Mouse (Mus musculus) kidney, adult 8-10 months (tissue): ENCODE results near the gene Skap1.
A peak's percentile ranks its signal among the peaks of the same experiment; 100 is the strongest.

Experiments
- DNase-seq, 2 experiments: peaks; one replicate each; pipeline ENCODE4 v3.0.0; 2022

Gene Skap1

DNA sequence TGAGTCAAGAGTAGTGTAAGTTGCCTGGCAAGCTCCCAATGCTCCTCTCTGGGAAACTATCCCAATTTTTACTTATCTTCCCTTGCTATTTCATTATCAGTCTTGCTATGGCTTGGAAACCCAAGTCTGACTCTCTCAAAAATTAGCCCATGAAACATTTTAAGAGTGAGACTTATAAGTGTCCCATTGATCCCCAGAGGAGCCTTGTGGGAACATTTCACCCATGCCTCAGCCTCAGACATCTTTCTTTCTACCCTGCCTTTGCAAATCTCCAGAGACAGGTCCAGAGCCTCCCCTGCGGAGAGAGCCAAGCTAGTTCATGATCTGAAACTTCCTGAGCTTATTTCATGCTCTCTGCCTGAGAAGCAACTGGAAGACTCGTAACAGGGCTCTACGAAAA is 167.1 kb downstream of the Skap1 start:
- DNase-seq, result no peak

GRCm38 (mm10) chr11:96637927-96638326 is 173.5 kb downstream of the Skap1 start:
- DNase-seq, result no peak

DNA sequence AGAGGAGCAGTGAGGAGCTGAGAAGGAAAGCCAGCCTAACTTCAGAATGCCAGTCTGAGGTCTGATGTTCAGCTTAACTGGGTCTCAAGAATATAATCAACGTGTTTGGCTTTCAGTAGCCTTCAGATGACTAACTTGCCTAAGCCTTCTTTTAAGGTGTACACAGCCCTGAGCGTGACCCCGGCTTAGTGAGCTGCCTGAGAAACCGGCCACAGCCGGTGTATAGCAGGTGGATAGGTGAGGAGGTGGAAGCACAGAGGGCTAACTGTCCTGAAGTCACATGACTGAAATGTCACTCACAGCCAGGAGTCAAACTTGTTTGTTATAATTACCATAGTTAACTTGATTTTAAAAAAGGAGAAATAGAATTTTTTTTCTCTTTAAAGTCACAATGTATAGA is 175.4 kb downstream of the Skap1 start:
- DNase-seq, result peak in 1 of 2 experiments; percentile 42

DNA sequence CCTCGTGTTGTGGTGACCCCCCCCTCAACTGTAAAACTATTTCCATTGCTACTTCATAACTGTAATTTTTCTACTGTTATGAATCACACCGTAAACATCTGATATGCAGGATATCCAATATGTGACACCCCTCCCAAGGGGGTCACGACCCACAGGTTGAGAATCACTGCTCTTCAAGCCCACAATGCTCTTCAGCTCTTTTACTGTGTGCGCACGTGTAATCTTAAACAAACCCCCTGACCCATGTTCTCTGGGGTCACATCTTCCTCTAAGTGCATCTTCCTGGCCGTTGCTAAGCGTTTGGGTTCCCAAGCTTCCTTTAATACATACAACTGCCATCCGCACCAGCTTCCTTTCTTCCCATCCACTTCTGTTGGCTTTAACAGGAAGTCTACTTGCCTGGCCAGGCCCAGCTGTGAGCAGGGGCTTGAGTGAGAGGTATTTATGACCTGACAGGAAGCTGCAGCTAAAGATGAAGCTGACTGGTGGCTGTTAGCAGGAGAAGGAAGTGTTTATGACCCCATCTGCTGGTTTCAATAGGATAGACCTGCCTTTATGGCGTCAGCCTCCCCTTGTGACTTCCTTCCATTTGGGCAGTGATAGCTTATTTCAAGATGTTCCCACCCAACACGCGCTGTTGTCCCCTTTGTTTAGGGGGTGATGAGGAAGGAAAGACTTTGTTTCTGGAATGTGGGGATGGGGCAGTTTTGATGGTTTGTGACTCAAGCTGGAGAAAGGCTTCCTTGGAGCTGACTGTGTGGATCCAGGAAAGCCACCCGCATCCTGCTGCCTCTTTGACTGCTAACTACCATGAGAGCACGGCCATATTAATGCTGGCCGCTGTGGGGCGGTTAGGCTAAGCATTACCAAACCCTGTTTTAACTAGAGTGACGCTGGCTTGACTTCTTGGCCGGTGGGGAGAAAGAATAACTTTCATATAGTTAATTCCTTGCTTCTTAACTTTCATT is 178.1 kb downstream of the Skap1 start:
- no peak for DNase-seq

DNA sequence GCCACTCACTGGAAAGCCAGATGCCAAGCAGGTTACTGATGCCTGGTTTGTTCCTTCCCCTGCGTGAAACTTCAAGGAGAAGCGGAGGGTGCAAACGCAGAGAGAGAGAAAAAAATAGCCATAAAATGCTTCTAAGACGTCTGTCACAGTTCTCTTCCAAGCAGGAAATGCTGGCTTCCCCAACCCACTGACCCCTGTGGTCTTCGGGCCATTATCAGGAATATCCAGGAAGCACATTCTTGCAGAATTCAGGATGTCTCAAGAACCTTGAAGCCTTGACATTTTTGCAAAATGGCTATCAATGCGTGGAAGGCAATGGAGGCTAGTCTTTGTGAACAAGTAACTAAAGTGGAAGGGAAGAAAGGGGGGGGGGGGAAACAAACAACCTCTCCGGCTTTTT is 180.6 kb downstream of the Skap1 start:
- peak in 1 of 2 experiments; percentile 25 for DNase-seq

DNA sequence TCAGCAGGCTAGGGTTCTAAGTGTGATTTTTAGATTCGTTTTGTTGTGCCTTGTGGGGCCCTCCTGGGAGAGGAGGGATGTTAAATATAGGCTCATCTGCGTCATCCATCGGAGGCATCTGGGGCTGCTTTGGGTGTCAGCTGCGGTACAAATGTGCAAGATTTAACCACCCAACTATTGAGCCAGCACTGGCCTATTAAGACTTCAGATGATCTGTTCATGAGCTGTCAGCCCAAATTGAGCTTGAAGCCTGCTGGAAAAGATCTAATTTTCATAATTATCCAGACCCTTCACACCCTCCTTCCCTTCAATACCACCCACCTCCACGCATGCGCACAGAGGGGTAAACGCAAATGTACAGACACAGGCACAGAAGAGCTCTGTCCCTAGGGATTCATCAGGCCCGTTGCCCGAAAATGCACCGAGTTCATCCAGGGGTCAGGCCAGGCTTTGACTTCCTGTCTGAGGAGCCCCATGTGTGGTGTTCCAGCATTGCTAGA is 181.2 kb downstream of the Skap1 start:
- DNase-seq, result peak; percentile 53 to 60

GRCm38 (mm10) chr11:96651848-96652247 is 187.5 kb downstream of the Skap1 start:
- DNase-seq, result no peak

GRCm38 (mm10) chr11:96653867-96654266 is 189.5 kb downstream of the Skap1 start:
- DNase-seq, result no peak

GRCm38 (mm10) chr11:96658420-96658819 is 194.0 kb downstream of the Skap1 start:
- no peak for DNase-seq

DNA sequence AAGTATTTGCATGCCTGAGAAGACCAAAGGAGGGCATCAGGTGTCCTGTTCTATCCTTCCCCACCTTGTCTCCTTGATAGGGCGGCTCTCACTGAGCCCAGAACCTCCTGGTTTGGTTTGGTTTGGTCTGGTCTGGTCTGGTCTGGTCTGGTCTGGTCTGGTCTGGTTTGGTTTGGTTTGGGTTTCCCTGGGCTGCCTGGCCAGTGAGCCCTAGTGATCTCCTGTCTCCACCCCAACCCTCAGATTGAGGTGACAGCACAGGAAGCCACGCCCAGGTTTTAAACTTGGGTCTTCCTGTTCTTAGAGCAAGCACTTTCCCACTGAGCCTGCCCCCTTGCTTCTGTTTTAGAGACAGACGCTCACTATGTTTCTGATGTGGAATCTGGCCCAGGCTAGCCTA is 202.5 kb downstream of the Skap1 start:
- peak; percentile 11 to 35 for DNase-seq

GRCm38 (mm10) chr11:96668367-96668766 is 204.0 kb downstream of the Skap1 start:
- no peak for DNase-seq

GRCm38 (mm10) chr11:96673792-96674191 is 209.4 kb downstream of the Skap1 start:
- DNase-seq, result peak; percentile 50 to 58

GRCm38 (mm10) chr11:96674786-96675365 is 210.5 kb downstream of the Skap1 start:
- DNase-seq, result peak in 1 of 2 experiments; percentile 7

DNA sequence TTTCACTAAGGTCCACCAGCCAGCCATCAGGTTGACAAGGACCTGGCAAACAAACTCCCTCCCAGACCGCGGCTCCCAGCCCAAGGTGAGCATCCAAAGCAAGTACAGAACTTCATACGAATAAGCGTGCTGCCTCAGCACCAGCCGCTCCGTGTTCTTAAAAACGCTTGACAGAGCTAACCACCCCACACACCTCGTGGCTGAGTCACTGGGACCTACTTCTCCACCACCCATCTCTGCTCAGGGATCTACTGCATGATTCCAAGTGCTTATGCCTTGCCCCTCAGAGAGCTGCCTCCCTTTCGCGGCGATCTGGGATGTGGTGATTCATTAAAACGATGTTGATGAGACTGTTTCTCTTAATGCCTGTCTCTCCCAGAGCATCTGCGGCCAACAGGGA is 213.6 kb downstream of the Skap1 start:
- no peak for DNase-seq

GRCm38 (mm10) chr11:96679026-96679425 is 214.6 kb downstream of the Skap1 start:
- DNase-seq, result no peak

GRCm38 (mm10) chr11:96685381-96685780 is 221.0 kb downstream of the Skap1 start:
- DNase-seq, result no peak

DNA sequence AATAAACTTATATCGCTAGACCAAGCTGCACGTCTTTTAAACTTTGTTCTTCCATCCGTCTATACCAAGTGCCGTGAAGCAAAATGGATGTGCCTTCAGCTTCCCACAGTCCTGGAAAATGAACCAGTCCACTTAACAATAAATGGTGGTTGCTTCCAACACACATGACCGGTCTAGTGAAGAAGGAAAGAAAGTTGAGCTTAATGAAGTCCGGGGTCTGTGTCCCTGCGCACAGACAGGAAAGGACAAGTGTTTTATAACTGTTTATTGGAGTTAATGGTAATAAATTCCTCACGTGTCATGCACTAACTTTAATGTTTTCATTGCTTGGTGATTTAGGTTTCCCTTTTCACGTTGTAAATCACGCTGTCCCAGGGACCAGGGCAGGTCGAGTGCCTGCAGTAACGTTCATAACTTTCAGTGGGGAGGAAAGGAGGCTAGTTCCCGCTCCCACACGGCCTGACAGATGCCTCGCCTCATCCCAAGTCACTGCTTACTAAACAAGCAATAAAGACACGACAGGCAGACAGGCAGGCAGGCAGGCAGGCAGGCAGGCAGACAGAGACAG is 222.4 kb downstream of the Skap1 start:
- DNase-seq, result no peak

- DNase-seq, result no peak
Observed at GRCm38 (mm10) chr11:96692250-96692649, 227.9 kb downstream of the Skap1 start.

DNA sequence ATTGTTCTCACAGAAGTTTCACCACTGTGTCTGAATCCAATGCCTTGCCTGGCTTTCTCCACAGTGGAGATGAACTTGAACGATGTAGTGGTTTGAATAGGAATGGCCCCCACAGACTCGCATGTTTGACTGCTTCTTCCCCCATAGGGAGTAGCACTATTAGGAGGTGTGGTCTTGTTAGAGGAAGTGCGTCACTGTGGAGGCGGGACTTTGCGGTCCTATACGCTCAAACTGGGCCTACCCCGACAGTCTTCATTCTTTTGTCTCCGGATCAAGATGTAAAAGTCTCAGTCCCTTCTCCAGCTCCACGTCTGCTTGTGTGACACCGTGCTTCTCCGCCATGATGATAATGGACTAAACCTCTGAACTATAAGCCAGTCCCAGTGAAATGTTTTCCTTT is 229.0 kb downstream of the Skap1 start:
- no peak for DNase-seq

- no peak for DNase-seq
Observed at GRCm38 (mm10) chr11:96694774-96695173, 230.4 kb downstream of the Skap1 start.

- no peak for DNase-seq
Observed at GRCm38 (mm10) chr11:96696168-96696727, 231.9 kb downstream of the Skap1 start.

DNA sequence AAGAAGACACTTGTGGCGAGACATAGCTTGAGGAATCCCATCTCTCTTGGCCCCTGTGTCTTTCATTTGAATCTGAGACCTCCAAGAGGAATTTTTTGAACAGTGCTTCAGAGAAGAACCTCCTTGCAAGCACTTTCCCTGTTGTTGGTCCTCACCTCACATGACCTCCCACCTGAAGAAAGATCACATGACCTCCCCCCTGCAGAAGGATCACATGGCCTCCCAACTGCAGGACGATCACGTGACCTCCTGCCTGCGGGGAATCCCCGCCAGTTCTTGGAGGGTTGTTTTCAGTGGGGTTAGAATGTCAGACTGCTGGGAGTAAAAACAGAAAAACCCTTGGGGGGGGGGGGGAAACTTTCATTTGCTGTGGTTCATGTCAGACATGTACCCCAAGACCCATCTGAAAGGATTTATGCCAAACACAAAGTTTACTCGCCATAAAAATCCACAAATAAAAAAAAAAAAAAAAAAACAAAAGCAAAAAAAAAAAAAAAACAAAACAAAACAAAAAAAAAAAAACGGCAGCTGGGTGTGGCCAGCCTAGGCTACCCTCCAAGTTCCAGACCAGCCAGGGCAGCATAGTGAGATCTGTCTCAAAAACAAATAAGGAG is 232.6 kb downstream of the Skap1 start:
- peak; percentile 54 to 75 for DNase-seq

GRCm38 (mm10) chr11:96697467-96697866 is 233.1 kb downstream of the Skap1 start:
- DNase-seq, result no peak
